Mouse (Mus musculus) heart, adult 2 months (tissue): ENCODE measurements at regions not wholly inside any gene's neighbourhood (a gene's known extent, or its start where the extent isn't known, plus 50 kb on each side); places are given as distances from the start of the nearest gene placed in this dataset.

Experiments
- EP300 ChIP-seq: fragments of 200-500 bp; IDR thresholded peaks from 2 replicates; pipeline ENCODE4 v1.6.1; 2011; ENCODE audit warnings: low read depth, low read length, control low read depth; ENCODE audit not compliant: insufficient read depth
- POLR2A ChIP-seq: fragments of 200-500 bp; IDR thresholded peaks from 2 replicates; pipeline ENCODE4 v1.6.1; 2011; ENCODE audit warnings: mild to moderate bottlenecking, low read depth, low read length, control low read depth; ENCODE audit not compliant: insufficient read depth

DNA sequence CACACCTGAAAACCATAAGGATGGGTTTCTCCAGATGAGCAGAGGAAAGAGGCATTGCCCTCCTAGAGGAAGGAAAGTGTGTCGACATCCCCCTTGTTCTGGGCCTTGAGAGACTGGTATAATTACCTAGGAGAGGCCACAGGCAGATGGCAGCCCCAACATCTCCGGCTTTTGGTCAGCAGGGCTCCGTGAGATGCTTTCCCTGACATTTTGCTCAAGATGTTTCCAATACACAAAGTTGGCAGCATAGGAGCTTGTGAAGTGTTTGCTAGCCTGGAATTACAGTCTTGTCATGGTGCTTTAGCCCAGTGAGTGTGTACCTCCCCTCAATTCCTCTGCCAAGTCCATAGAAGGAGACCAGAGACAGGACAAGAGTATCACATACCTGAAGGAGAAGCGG, 299.5 kb downstream of the Pdcd6ip start:
- TF ChIP-seq EP300 (no peak), POLR2A (no peak)
